Mouse (Mus musculus): ENCODE measurements at regions not wholly inside any gene's neighbourhood (a gene's known extent, or its start where the extent isn't known, plus 50 kb on each side); places are given as distances from the start of the nearest gene placed in this dataset.

DNA sequence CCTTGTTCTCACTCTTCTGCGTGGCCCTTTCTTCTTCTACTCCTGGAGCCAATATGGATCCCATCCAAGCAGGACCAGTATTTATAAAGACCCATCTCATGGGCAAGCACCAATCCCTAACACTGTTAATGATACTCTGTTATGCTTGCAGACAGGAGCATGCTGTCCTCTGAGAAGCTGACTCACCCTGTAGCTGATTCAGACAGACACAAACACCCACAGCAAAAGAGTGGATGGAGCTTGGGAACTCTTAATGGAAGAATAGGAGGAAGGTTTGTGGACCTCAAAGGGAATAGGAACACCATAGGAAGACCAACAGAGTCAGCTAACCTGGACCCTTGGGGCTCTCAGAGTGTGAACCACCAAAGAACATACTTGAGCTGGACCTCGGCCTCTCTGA is 50.3 kb upstream of the Nck2 start:
- no peak for TF ChIP-seq CTCF (IDR thresholded peaks at IDR 0.05; ENCODE audit: borderline replicate concordance, insufficient read depth, low read length)
- TF ChIP-seq POLR2A (IDR thresholded peaks at IDR 0.05; ENCODE audit: low read depth, low read length): no peak

All from embryonic fibroblast, embryonic 13.5 days (primary cell).